Mouse (Mus musculus) myocyte (in vitro differentiated cells): ENCODE results near the gene Gm10234. TPM values are rescaled to one million over a fixed set of nuclear protein-coding genes. Genes with fewer than 3 reads are reported as not detected.

ENCODE experiments used
- H3K27me3 ChIP-seq: one replicate; pipeline ENCODE4 v1.6.1; 2011; ENCODE audit not compliant: control insufficient read depth, insufficient read depth, insufficient read length
- H3K36me3 ChIP-seq: one replicate; pipeline ENCODE4 v1.6.1; 2011; ENCODE audit not compliant: control insufficient read depth, insufficient read depth
- H3K4me2 ChIP-seq: one replicate; pipeline ENCODE4 v1.6.1; 2011; ENCODE audit warnings: low read depth, control low read depth
- H3K4me3 ChIP-seq: one replicate; pipeline ENCODE4 v1.5.1; 2011; ENCODE audit warnings: mild to moderate bottlenecking, control low read depth, moderate library complexity
- H3K79me2 ChIP-seq: one replicate; pipeline ENCODE4 v1.6.1; 2011; ENCODE audit not compliant: control insufficient read depth, insufficient read depth
- H3ac ChIP-seq: one replicate; pipeline ENCODE4 v1.6.1; 2011; ENCODE audit not compliant: control insufficient read depth, insufficient read length
- CEBPB ChIP-seq: IDR thresholded peaks from 2 replicates; pipeline ENCODE4 v1.6.1; 2011; ENCODE audit warnings: mild to moderate bottlenecking, moderate library complexity; ENCODE audit not compliant: poor library complexity, insufficient read depth, severe bottlenecking
- E2F4 ChIP-seq: IDR thresholded peaks from one replicate; pipeline ENCODE4 v1.6.1; 2011; ENCODE audit warnings: mild to moderate bottlenecking, control low read depth, moderate library complexity; ENCODE audit not compliant: insufficient read depth
- MAX ChIP-seq: IDR thresholded peaks from one replicate; pipeline ENCODE4 v1.6.1; 2011; ENCODE audit warnings: low read depth, mild to moderate bottlenecking, control low read depth
- MYOD1 ChIP-seq, 3 experiments: IDR thresholded peaks; one replicate each; pipeline ENCODE4 v1.6.1; 2011; ENCODE audit warnings: control low read depth in 2 of 3, low read depth in 2 of 3, mild to moderate bottlenecking in 2 of 3, moderate library complexity in 1 of 3; ENCODE audit not compliant: insufficient read length in 2 of 3, control insufficient read depth in 1 of 3
- MYOG ChIP-seq, 3 experiments: IDR thresholded peaks; one replicate each; pipeline ENCODE4 v1.6.1; 2011; ENCODE audit warnings: control low read depth in 2 of 3, low read depth in 2 of 3, mild to moderate bottlenecking in 2 of 3; ENCODE audit not compliant: insufficient read length in 2 of 3, control insufficient read depth in 1 of 3, insufficient read depth in 1 of 3
- POLR2A ChIP-seq: IDR thresholded peaks from one replicate; pipeline ENCODE4 v1.6.1; 2011; ENCODE audit warnings: low read depth, mild to moderate bottlenecking, control low read depth, moderate library complexity; ENCODE audit not compliant: insufficient read length
- POLR2AphosphoS2 ChIP-seq: IDR thresholded peaks from one replicate; pipeline ENCODE4 v1.6.1; 2011; ENCODE audit warnings: low read depth, control low read depth; ENCODE audit not compliant: insufficient read length
- REST ChIP-seq: IDR thresholded peaks from one replicate; pipeline ENCODE4 v1.6.1; 2011; ENCODE audit warnings: mild to moderate bottlenecking, control low read depth, moderate library complexity; ENCODE audit not compliant: insufficient read depth, insufficient read length
- SRF ChIP-seq: IDR thresholded peaks from one replicate; pipeline ENCODE4 v1.6.1; 2011; ENCODE audit warnings: low read depth; ENCODE audit not compliant: control insufficient read depth, insufficient read length
- TCF12 ChIP-seq: IDR thresholded peaks from one replicate; pipeline ENCODE4 v1.6.1; 2011; ENCODE audit warnings: mild to moderate bottlenecking, control low read depth; ENCODE audit not compliant: poor library complexity, insufficient read depth, severe bottlenecking
- TCF3 ChIP-seq: IDR thresholded peaks from one replicate; pipeline ENCODE4 v1.6.1; 2011; ENCODE audit warnings: low read depth, control low read depth; ENCODE audit not compliant: insufficient read length
- USF1 ChIP-seq: IDR thresholded peaks from one replicate; pipeline ENCODE4 v1.6.1; 2011; ENCODE audit warnings: low read depth, mild to moderate bottlenecking, control low read depth, moderate library complexity
- polyA plus RNA-seq: library from polyadenylated mRNA; unstranded; fragments of >200 nt; fragmentation: generic; extraction: Trizol; gene quantifications from one replicate; pipeline ENCODE4 v1.2.1, GENCODE M21; 2012; ENCODE audit warnings: missing spikeins

Gm10234 gene
- not detected for polyA plus RNA-seq

DNA sequence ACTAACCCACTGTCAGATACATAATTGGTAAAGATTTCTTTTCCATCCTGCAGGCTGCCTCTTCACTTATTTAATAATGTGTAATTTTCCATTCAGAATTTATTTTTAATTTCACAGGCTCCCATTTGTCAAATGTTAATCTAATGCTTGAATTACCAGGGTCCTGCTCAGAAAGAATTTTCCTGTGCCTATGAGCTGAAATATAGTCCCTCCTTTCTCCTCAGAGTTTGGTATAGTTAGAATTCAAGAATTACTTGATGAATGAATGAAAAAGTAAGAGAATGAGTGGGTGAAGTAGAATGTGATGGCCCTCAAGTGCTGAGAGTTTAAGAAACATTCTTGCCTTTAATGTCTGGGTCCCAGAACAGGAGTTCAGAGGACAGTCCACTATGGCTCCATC lies at the start of gene Gm10234:
Gene Gm10234 (plus strand): TSS at position 301 of the 400 bp plus-strand sequence.
- no peaks in the 10 kb centered on the region for H3K36me3 ChIP-seq
- H3K4me2 ChIP-seq = no peak within 1 kb of the TSS
- H3K79me2 ChIP-seq = no peaks in the 10 kb centered on the region
- no peak within 1 kb of the TSS for H3ac ChIP-seq
- no peaks in the 10 kb centered on the region for H3K27me3 ChIP-seq
- no peak for TF ChIP-seq REST
- no peak for TF ChIP-seq POLR2A
- no peak for TF ChIP-seq CEBPB
- no peak for TF ChIP-seq E2F4
- no peak for TF ChIP-seq TCF12
- H3K4me3 ChIP-seq = no peak within 1 kb of the TSS

DNA sequence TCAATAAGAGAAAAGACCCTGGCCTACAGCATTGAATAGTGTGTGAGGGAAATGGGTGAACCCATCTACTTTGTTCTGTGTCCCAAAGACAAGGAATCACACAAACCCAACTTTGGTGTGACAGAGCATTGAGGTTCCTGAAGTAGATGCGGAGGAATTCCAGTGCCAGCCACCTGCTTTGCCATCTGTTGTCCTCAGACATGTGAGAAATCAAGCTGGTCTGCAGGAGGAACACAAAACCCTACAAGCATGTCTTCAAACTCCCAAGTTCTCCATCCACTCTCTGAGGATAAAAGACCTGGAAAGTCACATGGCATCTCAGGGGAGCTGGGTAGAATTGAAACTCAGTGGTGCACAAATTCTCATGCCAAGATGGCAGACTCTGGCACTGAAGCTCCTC lies 44.3 kb upstream of the Gm10234 start:
- H3K36me3 ChIP-seq = no peaks in the 10 kb centered on the region
- TF ChIP-seq USF1 (no peak), E2F4 (no peak), TCF3 (no peak), MYOG (IDR thresholded peaks at IDR 0.05; ENCODE audit: control insufficient read depth in 1 of 3, insufficient read depth in 1 of 3, insufficient read length in 2 of 3, low read depth in 2 of 3) (no peak), POLR2AphosphoS2 (no peak), CEBPB (no peak), POLR2A (no peak), MAX (no peak), TCF12 (no peak), REST (no peak), SRF (no peak), MYOD1 (IDR thresholded peaks at IDR 0.05; ENCODE audit: control insufficient read depth in 1 of 3, insufficient read length in 2 of 3, low read depth in 2 of 3) (no peak)
- H3ac ChIP-seq = no peak overlapping the region
- no peak overlapping the region for H3K4me3 ChIP-seq
- no peaks in the 10 kb centered on the region for H3K79me2 ChIP-seq
- H3K4me2 ChIP-seq = no peak overlapping the region
- no peaks in the 10 kb centered on the region for H3K27me3 ChIP-seq

DNA sequence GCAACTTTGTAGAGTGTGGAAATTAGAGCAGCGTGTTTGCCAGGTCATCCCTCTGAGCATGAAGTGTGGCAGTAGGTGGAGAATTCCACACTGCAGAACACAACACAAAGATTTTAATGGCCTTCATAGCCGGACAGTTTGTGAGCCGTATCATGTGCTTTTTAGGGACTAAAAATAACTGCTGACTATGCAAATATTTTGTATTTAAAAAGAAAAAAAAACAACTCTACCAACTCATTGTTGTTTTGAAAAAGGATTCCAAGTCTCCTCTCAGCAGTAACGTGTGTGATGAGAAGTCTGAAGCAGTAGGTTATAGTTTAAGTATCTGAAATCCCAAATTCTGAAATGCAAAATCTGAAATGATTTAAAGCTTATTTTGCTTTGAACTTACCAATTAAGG lies 25.9 kb upstream of the Gm10234 start:
- Histone ChIP-seq H3K36me3 (no peaks in the 10 kb centered on the region), H3ac (no peak overlapping the region), H3K27me3 (no peaks in the 10 kb centered on the region), H3K4me2 (no peak overlapping the region), H3K4me3 (no peak overlapping the region), H3K79me2 (no peaks in the 10 kb centered on the region)
- TF ChIP-seq POLR2A = no peak
- no peak for TF ChIP-seq MYOD1 (IDR thresholded peaks at IDR 0.05; ENCODE audit: control insufficient read depth in 1 of 3, insufficient read length in 2 of 3, low read depth in 2 of 3)
- TF ChIP-seq USF1 = no peak
- TF ChIP-seq E2F4 = no peak
- no peak for TF ChIP-seq MAX
- no peak for TF ChIP-seq REST
- TF ChIP-seq POLR2AphosphoS2 = no peak
- TF ChIP-seq MYOG (IDR thresholded peaks at IDR 0.05; ENCODE audit: control insufficient read depth in 1 of 3, insufficient read depth in 1 of 3, insufficient read length in 2 of 3, low read depth in 2 of 3) = no peak
- TF ChIP-seq TCF12 = no peak
- no peak for TF ChIP-seq CEBPB
- no peak for TF ChIP-seq TCF3

DNA sequence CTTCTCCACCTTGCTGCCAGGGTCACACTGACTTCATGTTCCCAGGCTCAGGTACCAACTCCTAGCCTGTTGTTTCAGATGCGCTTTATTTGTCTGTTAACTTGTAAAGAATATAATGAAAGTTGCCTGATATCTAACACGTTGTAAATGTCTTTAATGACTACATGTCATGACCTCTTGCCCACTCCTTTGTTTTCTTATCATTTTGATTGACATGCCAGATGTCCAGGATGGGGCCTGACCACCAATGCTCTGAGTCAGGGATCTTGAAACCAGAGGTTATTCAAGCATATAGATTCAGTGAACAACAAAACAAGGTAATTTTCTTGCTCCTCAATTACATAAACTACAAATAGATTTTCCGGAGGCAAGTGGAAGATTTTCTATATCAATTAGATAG lies 23.5 kb upstream of the Gm10234 start:
- TF ChIP-seq SRF (no peak), TCF3 (no peak), MYOD1 (IDR thresholded peaks at IDR 0.05; ENCODE audit: control insufficient read depth in 1 of 3, insufficient read length in 2 of 3, low read depth in 2 of 3) (peak in 2 of 3 experiments; percentile 31 to 45), POLR2AphosphoS2 (no peak)
- H3K4me3 ChIP-seq = no peak overlapping the region
- no peak overlapping the region for H3ac ChIP-seq

DNA sequence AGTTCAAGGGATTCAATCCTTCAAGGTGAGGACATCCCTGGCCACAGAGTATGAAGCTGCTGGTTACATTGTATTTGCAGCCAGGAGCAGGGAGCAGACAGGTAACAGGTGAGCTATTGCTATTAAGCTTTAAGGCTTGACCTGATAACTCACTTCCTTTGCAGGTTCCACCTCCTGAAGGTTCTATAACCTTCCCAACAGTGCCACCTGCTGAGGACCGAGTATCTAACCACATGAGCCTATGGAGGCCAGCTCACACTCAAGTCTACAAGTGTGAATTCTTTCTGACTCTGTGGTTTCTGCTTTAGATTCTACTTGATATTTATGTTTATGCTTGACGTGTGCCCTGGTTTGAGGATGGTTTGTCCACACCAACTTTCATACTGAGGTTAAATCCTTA lies 21.3 kb upstream of the Gm10234 start:
- H3ac ChIP-seq = no peak overlapping the region

More for the DNA sequence above, 23.5 kb upstream of the Gm10234 start:
- H3K36me3 ChIP-seq = no peaks in the 10 kb centered on the region
- no peaks in the 10 kb centered on the region for H3K27me3 ChIP-seq
- peak overlapping the region; percentile 3 for H3K4me2 ChIP-seq
- no peaks in the 10 kb centered on the region for H3K79me2 ChIP-seq

More for the DNA sequence above, 21.3 kb upstream of the Gm10234 start:
- Histone ChIP-seq H3K27me3 (no peaks in the 10 kb centered on the region), H3K4me2 (no peak overlapping the region), H3K36me3 (no peaks in the 10 kb centered on the region), H3K79me2 (no peaks in the 10 kb centered on the region), H3K4me3 (no peak overlapping the region)
- TF ChIP-seq CEBPB (no peak), MYOD1 (IDR thresholded peaks at IDR 0.05; ENCODE audit: control insufficient read depth in 1 of 3, insufficient read length in 2 of 3, low read depth in 2 of 3) (no peak), REST (no peak), MAX (no peak), POLR2A (no peak), MYOG (IDR thresholded peaks at IDR 0.05; ENCODE audit: control insufficient read depth in 1 of 3, insufficient read depth in 1 of 3, insufficient read length in 2 of 3, low read depth in 2 of 3) (no peak), E2F4 (no peak), TCF12 (no peak), SRF (no peak), POLR2AphosphoS2 (no peak), TCF3 (no peak), USF1 (no peak)
